Mouse (Mus musculus) MEL (cell line): ENCODE results near the gene Pias3.

Experiments
- EP300 ChIP-seq, 2 experiments: IDR thresholded peaks; 2 replicates each; pipeline ENCODE4 v1.6.1; 2011; ENCODE audit warnings: improper control_type of control experiment in 2 of 2, low read length in 2 of 2, low read depth in 1 of 2, mild to moderate bottlenecking in 1 of 2
- ZMIZ1 ChIP-seq: IDR thresholded peaks from 2 replicates; pipeline ENCODE4 v1.6.1; 2012; ENCODE audit warnings: low read depth, mild to moderate bottlenecking, inconsistent platforms, low read length, improper control_type of control experiment, moderate library complexity

- no peak for TF ChIP-seq EP300 (IDR thresholded peaks at IDR 0.05; ENCODE audit: low read depth in 1 of 2, low read length in 2 of 2)
- no peak for TF ChIP-seq ZMIZ1
Observed at GRCm38 (mm10) chr3:96678456-96678855, 17.7 kb upstream of the Pias3 start.
